8 mouse cellular contexts compared by ENCODE assay signal in genomic region chr10:29211453-29211852, GRCm38 (mm10). TPM values are rescaled to one million over a fixed set of nuclear protein-coding genes. Genes with fewer than 3 reads are reported as not detected.
DNase-seq lines count a peak whose midpoint lies in the region; ATAC-seq lines count a peak whose summit lies in the region.

9330159F19Rik (plus strand) TSS chr10:29211606.

- ATAC-seq in frontal cortex, adult (ENCODE audit: low TSS enrichment): peak; percentile 80
- no peak for ATAC-seq in megakaryocyte, adult 5-6 weeks (ENCODE audit: poor library complexity, severe bottlenecking)

- DNase-seq in frontal cortex, postnatal 25 days (ENCODE audit: low spot score in 2 of 2): no peak
- peak; percentile 23 for DNase-seq in MN1 (ENCODE audit: low spot score)
- DNase-seq in frontal cortex, adult 2 months (ENCODE audit: extremely low spot score in 1 of 2, low spot score in 1 of 2): peak in 1 of 2 experiments; percentile 68
- peak; percentile 28 to 71 for DNase-seq in layer of hippocampus, postnatal 14 days (ENCODE audit: low spot score in 2 of 2)
- DNase-seq in lung, postnatal 4 days: peak; percentile 30 to 64
- peak; percentile 49 for DNase-seq in telencephalon, adult 2 months (ENCODE audit: low read depth, low spot score)

RNA-seq across cellular contexts. Expression of gene 9330159F19Rik, which starts in this region (rescaled TPM):
- 56.4 and 60.4 TPM in 2 replicates for polyA plus RNA-seq in frontal cortex, adult 2 months (2012; rRNA removed)
- 10 to 100 TPM; 82.5 to 83.3 TPM for total RNA-seq in layer of hippocampus, postnatal 14 days (2021)
- total RNA-seq in megakaryocyte, adult 5-6 weeks (2015): not detected in 2 replicates
- not detected in 2 replicates for total RNA-seq in megakaryocyte, adult 5-6 weeks (2017)

Comparison
In these comparisons a context has a peak if more than half of its experiments do, and no peak if none do; other contexts are left out.
1. RNA of gene 9330159F19Rik (total RNA-seq): 82.5 to 83.3 TPM in layer of hippocampus, postnatal 14 days; not detected in megakaryocyte, adult 5-6 weeks; every median in the first group is over 10 times any median in the second.
2. DNase-seq: peak in MN1 (single experiment), layer of hippocampus, postnatal 14 days (2 of 2), lung, postnatal 4 days (2 of 2) and telencephalon, adult 2 months (single experiment); none in frontal cortex, postnatal 25 days (0 of 2).